Mouse (Mus musculus) adrenal gland, postnatal 25 days (tissue): Measurements from ENCODE around the gene Gm47841. TPM values are rescaled to one million over a fixed set of nuclear protein-coding genes. Genes with fewer than 3 reads are reported as not detected.

Experiments used
- DNase-seq: peaks from one replicate; pipeline ENCODE4 v3.0.0; 2021; ENCODE audit warnings: mixed read lengths
- long read RNA-seq: library from polyadenylated mRNA; stranded (forward); transcript quantifications from one replicate; pipeline ENCODE4 v2.0.0, GENCODE M21; 2021
- total RNA-seq: library from RNA; stranded (reverse); gene quantifications from 2 replicates; pipeline ENCODE4 v1.2.3, GENCODE M21; 2021

Gene Gm47841
- not detected in 2 replicates for total RNA-seq
- long read RNA-seq: 0 reads

- no peak for DNase-seq
Observed at GRCm38 (mm10) chr15:101047194-101047555, at the start of gene Gm47841. Gm47841 (minus strand) TSS chr15:101047397.

GRCm38 (mm10) chr15:101095392-101095791, 48.2 kb upstream of the Gm47841 start:
- DNase-seq: no peak

- DNase-seq: no peak
Observed at GRCm38 (mm10) chr15:101094979-101095378, 47.8 kb upstream of the Gm47841 start.

- no peak for DNase-seq
Observed at GRCm38 (mm10) chr15:101093988-101094387, 46.8 kb upstream of the Gm47841 start.

- peak; percentile 58 for DNase-seq
Observed at GRCm38 (mm10) chr15:101092829-101093648, 45.8 kb upstream of the Gm47841 start.

GRCm38 (mm10) chr15:101092121-101092828, 45.1 kb upstream of the Gm47841 start:
- DNase-seq: no peak

GRCm38 (mm10) chr15:101091551-101091950, 44.4 kb upstream of the Gm47841 start:
- DNase-seq: no peak

- no peak for DNase-seq
Observed at GRCm38 (mm10) chr15:101088291-101088690, 41.1 kb upstream of the Gm47841 start.

- DNase-seq: peak; percentile 89
Observed at GRCm38 (mm10) chr15:101086956-101087355, 39.8 kb upstream of the Gm47841 start.

GRCm38 (mm10) chr15:101086451-101086850, 39.3 kb upstream of the Gm47841 start:
- no peak for DNase-seq

- no peak for DNase-seq
Observed at GRCm38 (mm10) chr15:101084499-101084898, 37.3 kb upstream of the Gm47841 start.

GRCm38 (mm10) chr15:101082236-101082635, 35.0 kb upstream of the Gm47841 start:
- no peak for DNase-seq

GRCm38 (mm10) chr15:101081035-101081548, 33.9 kb upstream of the Gm47841 start:
- DNase-seq: no peak

- no peak for DNase-seq
Observed at GRCm38 (mm10) chr15:101080031-101080520, 32.9 kb upstream of the Gm47841 start.

GRCm38 (mm10) chr15:101078731-101079156, 31.5 kb upstream of the Gm47841 start:
- DNase-seq: peak; percentile 92

- peak; percentile 56 for DNase-seq
Observed at GRCm38 (mm10) chr15:101077813-101078730, 30.9 kb upstream of the Gm47841 start, which contains the start of gene Fignl2. Fignl2 (minus strand) TSS chr15:101078567.

- DNase-seq: no peak
Observed at GRCm38 (mm10) chr15:101077001-101077812, 30.0 kb upstream of the Gm47841 start.

- no peak for DNase-seq
Observed at GRCm38 (mm10) chr15:101076071-101077000, 29.1 kb upstream of the Gm47841 start.

GRCm38 (mm10) chr15:101075656-101076055, 28.5 kb upstream of the Gm47841 start:
- DNase-seq: no peak

GRCm38 (mm10) chr15:101075150-101075549, 28.0 kb upstream of the Gm47841 start:
- DNase-seq: no peak
